Mouse (Mus musculus) midbrain, postnatal 0 days (tissue): Measurements from ENCODE around the gene Atl1. TPM values are rescaled to one million over a fixed set of nuclear protein-coding genes. Genes with fewer than 3 reads are reported as not detected.

ENCODE experiments used
- ATAC-seq: fragments of 200-750 bp; cut with Nextera tagmentation; 2 replicates; pipeline ENCODE4 v1.8.0; 2017; ENCODE audit warnings: moderate number of reproducible peaks, mild to moderate bottlenecking, moderate TSS enrichment, moderate library complexity; ENCODE audit not compliant: low FRiP score
- DNase-seq: peaks from one replicate; pipeline ENCODE4 v3.0.0-alpha.2; 2015; ENCODE audit warnings: low spot score
- H3K27ac ChIP-seq: fragments of 300-500 bp; sonication (generic); 2 replicates; pipeline ENCODE4 v1.5.1; 2014; ENCODE audit warnings: low read depth, mild to moderate bottlenecking, low read length, mixed read lengths
- H3K27me3 ChIP-seq: fragments of 300-500 bp; sonication (generic); 2 replicates; pipeline ENCODE4 v1.6.1; 2014; ENCODE audit warnings: low read length, control low read depth, mixed read lengths; ENCODE audit not compliant: insufficient read depth
- H3K36me3 ChIP-seq: fragments of 300-500 bp; sonication (generic); 2 replicates; pipeline ENCODE4 v1.6.1; 2014; ENCODE audit warnings: low read length, control low read depth, mixed read lengths; ENCODE audit not compliant: insufficient read depth
- H3K4me1 ChIP-seq: fragments of 300-500 bp; sonication (generic); 2 replicates; pipeline ENCODE4 v1.6.1; 2014; ENCODE audit warnings: mild to moderate bottlenecking, control low read depth, antibody characterized with exemption, low read length, mixed read lengths; ENCODE audit not compliant: insufficient read depth
- H3K4me2 ChIP-seq: fragments of 300-500 bp; sonication (generic); 2 replicates; pipeline ENCODE4 v1.6.1; 2014; ENCODE audit warnings: low read depth, mild to moderate bottlenecking, low read length, mixed read lengths; ENCODE audit not compliant: poor library complexity, severe bottlenecking
- H3K4me3 ChIP-seq: fragments of 300-500 bp; sonication (generic); 2 replicates; pipeline ENCODE4 v1.5.1; 2014; ENCODE audit warnings: low read depth, mild to moderate bottlenecking, low read length, moderate library complexity
- H3K9ac ChIP-seq: fragments of 300-500 bp; sonication (generic); replicated peaks from 2 replicates; pipeline ENCODE4 v1.6.1; 2014; ENCODE audit warnings: mild to moderate bottlenecking, low read length, moderate library complexity, mixed read lengths; ENCODE audit not compliant: poor library complexity, severe bottlenecking
- H3K9me3 ChIP-seq: fragments of 300-500 bp; sonication (generic); 2 replicates; pipeline ENCODE4 v1.6.1; 2016; ENCODE audit warnings: low read length, control low read depth
- CTCF ChIP-seq: IDR thresholded peaks from 2 replicates; pipeline ENCODE4 v1.5.1; 2016; ENCODE audit warnings: antibody characterized with exemption, mild to moderate bottlenecking
- WGBS: fragments of 180-500 bp; shearing (Covaris S2); extraction: QIAGEN DNeasy Blood & Tissue Kit; methylation state at CpG from one replicate; pipeline ENCODE4 v1.1.7; 2014; 5-methylcytosine and 5-hydroxymethylcytosine counted together
- polyA plus RNA-seq: library from polyadenylated mRNA; unstranded; fragments of >200 nt; fragmentation: Nextera tagmentation; extraction: Ambion mirVana; gene quantifications from 2 replicates; pipeline ENCODE4 v1.2.1, GENCODE M21; 2015
- total RNA-seq: library from RNA; depleted of rRNA; stranded (reverse); fragments of >200 nt; gene quantifications from 2 replicates; pipeline ENCODE4 v1.2.3, GENCODE M21; 2014

Atl1 gene
- total and polyA plus RNA-seq, 2 experiments from 2014 or later, result 121 to 179 TPM

GRCm38 (mm10) chr12:69858847-69859246 is 33.6 kb upstream of the Atl1 start:
- no peak for TF ChIP-seq CTCF
- ATAC-seq (no peak), DNase-seq (no peak)
- H3K27me3 ChIP-seq, result no peaks in the 10 kb centered on the region
- WGBS, result 82% methylated on average over 4 of the region's 4 CpGs
- H3K36me3 ChIP-seq, result peaks cover 4% of the 10 kb centered on the region; the same call in 1 of the 2 replicates
- no peaks in the 10 kb centered on the region for H3K4me1 ChIP-seq
- no peak overlapping the region for H3K4me3 ChIP-seq
- H3K9ac ChIP-seq, result no peak overlapping the region
- no peaks in the 10 kb centered on the region for H3K9me3 ChIP-seq
- no peak overlapping the region for H3K4me2 ChIP-seq
- no peak overlapping the region for H3K27ac ChIP-seq

DNA sequence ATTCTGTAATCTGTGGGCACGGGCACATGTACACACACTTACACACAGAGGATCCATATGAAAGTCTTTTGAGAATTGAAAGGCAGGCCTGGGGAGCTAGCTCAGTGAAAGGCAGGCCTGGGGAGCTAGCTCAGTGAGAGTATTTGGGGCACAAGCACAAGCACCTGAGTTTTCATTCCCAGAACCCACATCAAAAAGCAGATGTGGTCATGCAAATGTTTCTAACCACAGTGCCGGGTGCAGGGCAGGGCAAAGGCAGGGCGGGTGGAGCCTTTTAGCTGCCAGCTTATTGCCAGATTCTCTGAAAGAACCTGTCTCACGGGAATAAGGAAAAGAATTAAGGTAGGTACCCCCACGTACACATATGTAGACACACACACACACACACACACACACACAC is 28.9 kb upstream of the Atl1 start:
- 83% methylated on average over 5 of the region's 5 CpGs for WGBS
- Histone ChIP-seq H3K4me1 (no peaks in the 10 kb centered on the region), H3K4me3 (no peak overlapping the region), H3K27me3 (no peaks in the 10 kb centered on the region), H3K36me3 (peaks cover 3% of the 10 kb centered on the region; the same call in 1 of the 2 replicates), H3K4me2 (no peak overlapping the region), H3K9ac (no peak overlapping the region), H3K9me3 (no peaks in the 10 kb centered on the region), H3K27ac (no peak overlapping the region)
- no peak for DNase-seq
- no peak for ATAC-seq
- no peak for TF ChIP-seq CTCF

DNA sequence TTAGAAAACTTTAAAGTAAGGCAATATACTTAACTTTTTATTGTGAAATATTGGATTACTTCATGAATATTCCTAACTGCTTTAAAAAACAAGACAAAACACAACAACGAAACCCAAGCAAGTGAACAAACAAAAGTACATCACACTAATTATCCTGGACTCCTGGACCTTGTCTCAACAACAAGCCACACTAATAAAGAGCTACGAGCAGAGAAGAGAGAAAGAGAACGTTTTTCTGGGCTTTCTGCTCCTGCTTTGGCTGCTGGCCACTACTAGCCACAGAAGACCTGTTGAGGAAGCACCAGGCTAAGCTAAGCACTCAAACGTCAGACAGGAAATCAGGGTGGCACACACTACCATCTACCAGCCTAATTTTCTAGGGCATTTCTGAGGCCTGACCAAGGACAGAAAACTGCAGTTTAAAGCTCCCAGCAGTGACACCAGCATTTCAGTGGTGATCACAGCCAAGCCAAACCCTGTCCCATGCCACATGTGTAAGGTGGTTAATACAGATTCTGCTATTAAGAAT is 28.2 kb upstream of the Atl1 start:
- DNase-seq (no peak), ATAC-seq (no peak)
- no peaks in the 10 kb centered on the region for H3K9me3 ChIP-seq
- no peak overlapping the region for H3K4me3 ChIP-seq
- no peak overlapping the region for H3K9ac ChIP-seq
- no peaks in the 10 kb centered on the region for H3K4me1 ChIP-seq
- H3K27me3 ChIP-seq, result no peaks in the 10 kb centered on the region
- no peak for TF ChIP-seq CTCF
- no peak overlapping the region for H3K4me2 ChIP-seq
- no peak overlapping the region for H3K27ac ChIP-seq
- peaks cover 3% of the 10 kb centered on the region; the same call in 1 of the 2 replicates for H3K36me3 ChIP-seq
- 61% methylated on average over 4 of the region's 4 CpGs for WGBS

GRCm38 (mm10) chr12:69867338-69867737 is 25.1 kb upstream of the Atl1 start:
- ATAC-seq (no peak), DNase-seq (no peak)
- no peak for TF ChIP-seq CTCF
- 86% methylated on average over 5 of the region's 5 CpGs for WGBS
- H3K4me3 ChIP-seq, result no peak overlapping the region
- H3K27me3 ChIP-seq, result no peaks in the 10 kb centered on the region
- no peaks in the 10 kb centered on the region for H3K4me1 ChIP-seq
- H3K9ac ChIP-seq, result no peak overlapping the region
- H3K4me2 ChIP-seq, result no peak overlapping the region
- no peak overlapping the region for H3K27ac ChIP-seq
- H3K36me3 ChIP-seq, result peaks cover 3% of the 10 kb centered on the region; the same call in 1 of the 2 replicates
- no peaks in the 10 kb centered on the region for H3K9me3 ChIP-seq

GRCm38 (mm10) chr12:69871632-69872031 is 20.8 kb upstream of the Atl1 start:
- no peak overlapping the region for H3K4me3 ChIP-seq
- H3K27me3 ChIP-seq, result no peaks in the 10 kb centered on the region
- H3K9ac ChIP-seq, result no peak overlapping the region
- H3K9me3 ChIP-seq, result no peaks in the 10 kb centered on the region
- WGBS, result 95% methylated on average over 5 of the region's 5 CpGs
- no peak for DNase-seq
- H3K4me1 ChIP-seq, result no peaks in the 10 kb centered on the region
- no peaks in the 10 kb centered on the region for H3K36me3 ChIP-seq
- no peak overlapping the region for H3K4me2 ChIP-seq
- TF ChIP-seq CTCF, result no peak
- no peak for ATAC-seq
- no peak overlapping the region for H3K27ac ChIP-seq

GRCm38 (mm10) chr12:69877842-69878363 is 14.5 kb upstream of the Atl1 start:
- Histone ChIP-seq H3K27ac (no peak overlapping the region), H3K9me3 (no peaks in the 10 kb centered on the region), H3K4me2 (no peak overlapping the region), H3K4me1 (peaks cover 6% of the 10 kb centered on the region; the same call in 1 of the 2 replicates), H3K4me3 (no peak overlapping the region), H3K36me3 (no peaks in the 10 kb centered on the region), H3K9ac (no peak overlapping the region), H3K27me3 (no peaks in the 10 kb centered on the region)
- WGBS, result 83% methylated on average over 9 of the region's 9 CpGs
- ATAC-seq (no peak), DNase-seq (no peak)
- no peak for TF ChIP-seq CTCF
